10 mouse cellular contexts compared by ENCODE assay signal in genomic region chr9:58158541-58159311, GRCm38 (mm10). TPM values are rescaled to one million over a fixed set of nuclear protein-coding genes. Genes with fewer than 3 reads are reported as not detected.
DNase-seq lines count a peak whose midpoint lies in the region; ATAC-seq and TF ChIP-seq lines count a peak whose summit lies in the region.
"Had no signal": no experiment of that assay in that cellular context is flagged by ENCODE, and none has a peak within 500 bp of the region (broad histone marks: within the 10 kb centered on the region; RNA-seq: fewer than 3 reads in every experiment).

No protein-coding gene starts in this region.

- H3K4me1 ChIP-seq in hindbrain, embryonic 14.5 days (replicated peaks; ENCODE audit: control insufficient read depth, insufficient read depth, low read length): 0 out of 2 replicates have a peak, but pooled peaks cover 4% of the 10 kb centered on the region
- peaks cover 59% of the 10 kb centered on the region for H3K4me1 ChIP-seq in lung, embryonic 16.5 days (replicated peaks; ENCODE audit: control insufficient read depth, insufficient read depth, low read length)

- H3K4me2 ChIP-seq in hindbrain, embryonic 14.5 days (replicated peaks): no peak overlapping the region; the same call in 1 of the 2 replicates
- H3K4me2 ChIP-seq in lung, embryonic 16.5 days (ENCODE audit: low read depth, low read length): peak overlapping the region; percentile 60

- no peak for ATAC-seq in hindbrain, embryonic 14.5 days (ENCODE audit: low FRiP score)
- peak; percentile 86 for ATAC-seq in lung, embryonic 16.5 days (ENCODE audit: low read depth)
- no peak for ATAC-seq in megakaryocyte progenitor cell, adult 5-6 weeks (replicated peaks; ENCODE audit: poor library complexity)
- ATAC-seq: Patski had no signal

- H3K9ac ChIP-seq in hindbrain, embryonic 14.5 days: no peak overlapping the region
- peak overlapping the region; percentile 67 for H3K9ac ChIP-seq in lung, embryonic 16.5 days (ENCODE audit: low read length)

- no peaks in the 10 kb centered on the region for H3K27me3 ChIP-seq in hindbrain, embryonic 14.5 days (ENCODE audit: control insufficient read depth, insufficient read depth, low read length)
- H3K27me3 ChIP-seq in lung, embryonic 16.5 days (ENCODE audit: control insufficient read depth, insufficient read depth, low read depth, low read length): no peaks in the 10 kb centered on the region
- H3K27me3 ChIP-seq: Patski had no signal

- no peak for TF ChIP-seq CTCF in gastrocnemius, adult 2 months (IDR thresholded peaks at IDR 0.05)

- WGBS in hindbrain, embryonic 14.5 days: 61% methylated on average over 7 of the region's 7 CpGs
- WGBS in lung, embryonic 16.5 days: 15% methylated on average over 7 of the region's 7 CpGs

- intact Hi-C loops in gastrocnemius, adult 2 months (cut with DNase I): no loop called here

- H3K36me3 ChIP-seq in hindbrain, embryonic 14.5 days (replicated peaks; ENCODE audit: control insufficient read depth, insufficient read depth): no peaks in the 10 kb centered on the region
- no peaks in the 10 kb centered on the region for H3K36me3 ChIP-seq in lung, embryonic 16.5 days (ENCODE audit: control insufficient read depth, insufficient read depth, low read length)

- H3K27ac ChIP-seq in gastrocnemius, adult 2 months: peak overlapping the region; percentile 85
- H3K27ac ChIP-seq in hindbrain, embryonic 14.5 days: peak overlapping the region; percentile 44; the same call in 1 of the 2 replicates
- H3K27ac ChIP-seq in lung, embryonic 16.5 days (ENCODE audit: low read length): peak overlapping the region; percentile 98

- H3K9me3 ChIP-seq in hindbrain, embryonic 14.5 days (ENCODE audit: control insufficient read depth, low read length): no peaks in the 10 kb centered on the region
- H3K9me3 ChIP-seq in lung, embryonic 16.5 days (ENCODE audit: control insufficient read depth, low read length): no peaks in the 10 kb centered on the region

- peak; percentile 14 for DNase-seq in right cerebral cortex, adult 18-20 months
- DNase-seq in right cerebral cortex, postnatal 25 days: no peak
- peak; percentile 76 for DNase-seq in gastrocnemius, adult 2 months
- no peak for DNase-seq in hindbrain, embryonic 14.5 days (ENCODE audit: low spot score)
- peak; percentile 46 for DNase-seq in testis, postnatal 14 days (ENCODE audit: low spot score)
- no peak for DNase-seq in adrenal gland, postnatal 25 days

- peak overlapping the region; percentile 63 for H3K4me3 ChIP-seq in gastrocnemius, adult 2 months
- no peak overlapping the region for H3K4me3 ChIP-seq in hindbrain, embryonic 14.5 days (replicated peaks; ENCODE audit: low read length)
- peak overlapping the region; percentile 44 for H3K4me3 ChIP-seq in lung, embryonic 16.5 days (ENCODE audit: low read length)

RNA-seq across cellular contexts. Expression of gene Ccdc33, which starts 40.1 kb away (rescaled TPM):
- total RNA-seq in gastrocnemius, adult 2 months (2021): not detected
- polyA plus RNA-seq in hindbrain, embryonic 14.5 days (2014; fragmentation: Nextera tagmentation; extraction: Ambion mirVana): 0.13 and 0.43 TPM in 2 replicates
- polyA plus RNA-seq in lung, embryonic 16.5 days (2015; fragmentation: Nextera tagmentation; extraction: Ambion mirVana): 0.68 and 1.4 TPM in 2 replicates
- total RNA-seq in megakaryocyte progenitor cell, adult 5-6 weeks (2015): not detected in 2 replicates
- total RNA-seq in megakaryocyte progenitor cell, adult 5-6 weeks (2017): not detected in 2 replicates
- 0.39 and 0.76 TPM in 2 replicates for total RNA-seq in adrenal gland, postnatal 25 days (2021)
- polyA plus RNA-seq: liver, embryonic 16.5 days had no signal

RNA-seq across cellular contexts. Expression of gene Islr, which starts 45.4 kb away (rescaled TPM):
- 10 to 100 TPM; 11.9 to 26.1 TPM for total RNA-seq in gastrocnemius, adult 2 months (2021)
- 30.4 and 34.8 TPM in 2 replicates for polyA plus RNA-seq in hindbrain, embryonic 14.5 days (2014; fragmentation: Nextera tagmentation; extraction: Ambion mirVana)
- 79.4 and 79.9 TPM in 2 replicates for polyA plus RNA-seq in lung, embryonic 16.5 days (2015; fragmentation: Nextera tagmentation; extraction: Ambion mirVana)
- total RNA-seq in megakaryocyte progenitor cell, adult 5-6 weeks (2015): 0.07 TPM in 1 of 2 replicates, not detected in the other
- total RNA-seq in megakaryocyte progenitor cell, adult 5-6 weeks (2017): 0.81 TPM in 1 of 2 replicates, not detected in the other
- total RNA-seq in adrenal gland, postnatal 25 days (2021): 10.0 and 13.3 TPM in 2 replicates

RNA-seq across cellular contexts. Expression of gene Islr2, which starts 45.4 kb away (rescaled TPM):
- total RNA-seq in gastrocnemius, adult 2 months (2021): 1 to 10 TPM; 2.6 to 3.3 TPM
- 7.2 and 17.2 TPM in 2 replicates for polyA plus RNA-seq in hindbrain, embryonic 14.5 days (2014; fragmentation: Nextera tagmentation; extraction: Ambion mirVana)
- polyA plus RNA-seq in lung, embryonic 16.5 days (2015; fragmentation: Nextera tagmentation; extraction: Ambion mirVana): 0.25 and 0.38 TPM in 2 replicates
- not detected in 2 replicates for total RNA-seq in megakaryocyte progenitor cell, adult 5-6 weeks (2015)
- total RNA-seq in megakaryocyte progenitor cell, adult 5-6 weeks (2017): not detected in 2 replicates
- total RNA-seq in adrenal gland, postnatal 25 days (2021): 0.64 and 1.7 TPM in 2 replicates
- polyA plus RNA-seq: liver, embryonic 16.5 days had no signal

Comparison
In these comparisons a context has a peak if more than half of its experiments do, and no peak if none do; other contexts are left out.
1. DNase-seq: peak in right cerebral cortex, adult 18-20 months (single experiment), gastrocnemius, adult 2 months (single experiment) and testis, postnatal 14 days (single experiment); none in right cerebral cortex, postnatal 25 days (single experiment), hindbrain, embryonic 14.5 days (single experiment) and adrenal gland, postnatal 25 days (single experiment).
2. H3K27ac ChIP-seq: peak in every context shown above with its lines; median percentile 98 in lung, embryonic 16.5 days; 85 in gastrocnemius, adult 2 months; 44 in hindbrain, embryonic 14.5 days.